Mouse (Mus musculus) hindbrain, embryonic 13.5 days (tissue): ENCODE measurements around the gene Lrsam1. TPM values are rescaled to one million over a fixed set of nuclear protein-coding genes. Genes with fewer than 3 reads are reported as not detected.

Source experiments
- ATAC-seq: fragments of 200-750 bp; cut with Nextera tagmentation; 2 replicates; pipeline ENCODE4 v1.8.0; 2017; ENCODE audit warnings: moderate TSS enrichment; ENCODE audit not compliant: low FRiP score
- H3K27ac ChIP-seq: fragments of 300-500 bp; sonication (generic); 2 replicates; pipeline ENCODE4 v1.5.1; 2015; ENCODE audit warnings: inconsistent platforms, mild to moderate bottlenecking, moderate library complexity
- H3K27me3 ChIP-seq: fragments of 300-500 bp; sonication (generic); 2 replicates; pipeline ENCODE4 v1.6.1; 2015; ENCODE audit warnings: mild to moderate bottlenecking, inconsistent platforms
- H3K36me3 ChIP-seq: fragments of 300-500 bp; sonication (generic); 2 replicates; pipeline ENCODE4 v1.6.1; 2015; ENCODE audit warnings: mild to moderate bottlenecking, inconsistent platforms
- H3K4me1 ChIP-seq: fragments of 300-500 bp; sonication (generic); replicated peaks from 2 replicates; pipeline ENCODE4 v1.6.1; 2015; ENCODE audit warnings: inconsistent platforms
- H3K4me2 ChIP-seq: fragments of 300-500 bp; sonication (generic); 2 replicates; pipeline ENCODE4 v1.6.1; 2015; ENCODE audit warnings: inconsistent platforms, mild to moderate bottlenecking, moderate library complexity
- H3K4me3 ChIP-seq: fragments of 300-500 bp; sonication (generic); 2 replicates; pipeline ENCODE4 v1.5.1; 2015; ENCODE audit warnings: mild to moderate bottlenecking, inconsistent platforms
- H3K9ac ChIP-seq: fragments of 300-500 bp; sonication (generic); 2 replicates; pipeline ENCODE4 v1.6.1; 2015; ENCODE audit warnings: mild to moderate bottlenecking, inconsistent platforms
- H3K9me3 ChIP-seq: fragments of 300-500 bp; sonication (generic); 2 replicates; pipeline ENCODE4 v1.6.1; 2016; ENCODE audit warnings: inconsistent platforms
- WGBS: fragments of 180-500 bp; shearing (Covaris S2); methylation state at CpG from one replicate; pipeline ENCODE4 v1.1.7; 2015; 5-methylcytosine and 5-hydroxymethylcytosine counted together
- polyA plus RNA-seq: library from polyadenylated mRNA; unstranded; fragments of >200 nt; fragmentation: Nextera tagmentation; extraction: Ambion mirVana; gene quantifications from 2 replicates; pipeline ENCODE4 v1.2.1, GENCODE M21; 2015

Lrsam1 gene
- polyA plus RNA-seq, 1 experiment from 2014 or later, result 19.6 TPM

- Histone ChIP-seq H3K4me1 (peaks cover 58% of the 10 kb centered on the region), H3K4me3 (no peak overlapping the region), H3K4me2 (no peak overlapping the region), H3K9me3 (no peaks in the 10 kb centered on the region), H3K27ac (no peak overlapping the region), H3K36me3 (peaks cover 22% of the 10 kb centered on the region), H3K9ac (no peak overlapping the region), H3K27me3 (no peaks in the 10 kb centered on the region)
- ATAC-seq, result no peak
- 19% methylated on average over 7 of the region's 7 CpGs for WGBS
Measured at GRCm38 (mm10) chr2:32965511-32966183, 4.2 kb upstream of the Lrsam1 start.

DNA sequence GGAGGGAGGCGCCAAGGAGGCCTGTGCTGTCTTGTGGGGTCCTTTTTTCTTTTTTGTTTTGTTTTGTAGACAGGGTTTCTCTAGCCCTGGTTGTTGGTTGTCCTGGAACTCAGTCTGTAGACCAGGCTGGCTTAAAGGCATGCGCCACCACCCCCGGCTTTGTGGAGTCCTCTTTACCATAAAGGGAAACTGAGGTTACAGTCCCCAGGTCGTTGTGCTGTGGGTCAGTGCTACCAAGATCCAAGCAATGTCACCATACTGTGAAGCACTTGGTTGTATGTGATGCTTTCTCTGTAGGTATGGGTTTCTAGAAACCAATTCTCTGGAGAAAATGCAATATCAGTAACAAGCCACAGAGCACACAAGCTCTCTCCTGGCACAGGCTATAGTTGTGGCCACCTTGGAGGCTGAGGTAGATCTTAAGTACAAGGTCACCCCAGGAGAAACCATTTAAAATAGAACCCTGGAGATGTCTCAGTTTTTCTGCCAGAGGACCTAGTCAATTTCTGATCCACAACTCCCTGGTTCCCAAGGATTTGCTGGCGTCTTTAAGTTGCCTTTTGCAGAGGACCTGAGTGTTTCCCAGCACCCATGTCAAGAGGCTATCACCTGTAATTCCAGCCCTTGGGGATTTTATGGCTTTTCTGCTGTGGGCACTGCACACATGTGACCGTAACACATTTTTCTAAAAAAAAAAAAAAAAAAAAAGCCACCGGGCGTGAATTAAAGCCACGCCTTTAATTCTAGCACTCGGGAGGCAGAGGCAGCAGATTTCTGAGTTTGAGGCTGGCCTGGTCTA is 3.4 kb upstream of the Lrsam1 start:
- Histone ChIP-seq H3K4me1 (peaks cover 63% of the 10 kb centered on the region), H3K4me3 (no peak overlapping the region), H3K9ac (no peak overlapping the region), H3K9me3 (no peaks in the 10 kb centered on the region), H3K36me3 (peaks cover 22% of the 10 kb centered on the region), H3K27ac (no peak overlapping the region), H3K4me2 (no peak overlapping the region), H3K27me3 (no peaks in the 10 kb centered on the region)
- 30% methylated on average over 10 of the region's 10 CpGs for WGBS
- no peak for ATAC-seq

- Histone ChIP-seq H3K27me3 (no peaks in the 10 kb centered on the region), H3K27ac (no peak overlapping the region), H3K36me3 (peaks cover 29% of the 10 kb centered on the region), H3K9me3 (no peaks in the 10 kb centered on the region), H3K4me3 (peak overlapping the region; percentile 5; the same call in 1 of the 2 replicates), H3K9ac (peak overlapping the region; percentile 91; the same call in 1 of the 2 replicates), H3K4me2 (no peak overlapping the region), H3K4me1 (peaks cover 64% of the 10 kb centered on the region)
- ATAC-seq, result no peak
- WGBS, result 71% methylated on average over 1 of the region's 1 CpGs
Measured at GRCm38 (mm10) chr2:32963981-32964380, 2.6 kb upstream of the Lrsam1 start.

DNA sequence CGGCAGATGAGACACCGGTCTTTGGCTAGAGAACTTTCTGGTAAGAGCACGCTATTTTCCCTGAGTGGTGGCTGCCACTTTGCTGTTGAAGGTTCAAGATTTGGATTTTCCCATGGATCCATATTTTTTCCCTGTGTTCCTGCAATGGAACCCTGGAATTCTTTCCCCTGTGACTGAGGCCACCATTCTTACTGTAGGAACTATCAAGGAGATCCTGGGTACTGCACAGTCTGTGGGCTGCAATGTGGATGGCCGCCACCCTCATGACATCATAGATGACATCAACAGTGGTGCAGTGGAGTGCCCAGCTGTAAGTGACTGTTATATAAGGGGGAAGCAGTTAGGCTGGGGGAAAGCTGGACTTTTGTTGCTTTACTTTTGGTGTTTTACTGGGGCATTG is 2.1 kb upstream of the Lrsam1 start:
- ATAC-seq, result no peak
- Histone ChIP-seq H3K36me3 (peaks cover 30% of the 10 kb centered on the region), H3K9me3 (no peaks in the 10 kb centered on the region), H3K27me3 (no peaks in the 10 kb centered on the region), H3K27ac (no peak overlapping the region), H3K4me3 (peak overlapping the region; percentile 5; the same call in 1 of the 2 replicates), H3K9ac (peak overlapping the region; percentile 91; the same call in 1 of the 2 replicates), H3K4me2 (peak overlapping the region; percentile 97), H3K4me1 (peaks cover 64% of the 10 kb centered on the region)
- 75% methylated on average over 4 of the region's 4 CpGs for WGBS

DNA sequence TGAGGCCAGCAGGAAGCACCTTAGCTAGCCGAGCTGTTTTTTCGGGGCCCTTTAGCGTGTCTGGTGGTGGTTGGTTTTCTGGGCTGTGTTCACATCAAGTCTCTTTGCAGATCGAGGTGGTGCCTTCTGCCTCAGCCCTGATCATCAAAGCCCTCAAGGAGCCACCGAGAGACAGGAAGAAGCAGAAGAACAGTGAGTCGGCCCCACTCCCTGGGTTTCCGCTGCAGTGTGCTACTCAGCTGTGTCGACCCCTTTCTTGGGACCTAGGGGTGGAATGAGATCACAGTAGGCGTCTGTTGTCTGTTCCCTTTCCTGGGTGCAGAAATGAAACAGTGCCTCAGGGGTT is 1.4 kb upstream of the Lrsam1 start:
- Histone ChIP-seq H3K4me1 (peaks cover 58% of the 10 kb centered on the region), H3K27me3 (no peaks in the 10 kb centered on the region), H3K4me2 (peak overlapping the region; percentile 97), H3K27ac (peak overlapping the region; percentile 82; the same call in 1 of the 2 replicates), H3K9me3 (no peaks in the 10 kb centered on the region), H3K9ac (peak overlapping the region; percentile 91), H3K4me3 (peak overlapping the region; percentile 79), H3K36me3 (peaks cover 36% of the 10 kb centered on the region)
- 12% methylated on average over 9 of the region's 9 CpGs for WGBS
- ATAC-seq, result no peak

DNA sequence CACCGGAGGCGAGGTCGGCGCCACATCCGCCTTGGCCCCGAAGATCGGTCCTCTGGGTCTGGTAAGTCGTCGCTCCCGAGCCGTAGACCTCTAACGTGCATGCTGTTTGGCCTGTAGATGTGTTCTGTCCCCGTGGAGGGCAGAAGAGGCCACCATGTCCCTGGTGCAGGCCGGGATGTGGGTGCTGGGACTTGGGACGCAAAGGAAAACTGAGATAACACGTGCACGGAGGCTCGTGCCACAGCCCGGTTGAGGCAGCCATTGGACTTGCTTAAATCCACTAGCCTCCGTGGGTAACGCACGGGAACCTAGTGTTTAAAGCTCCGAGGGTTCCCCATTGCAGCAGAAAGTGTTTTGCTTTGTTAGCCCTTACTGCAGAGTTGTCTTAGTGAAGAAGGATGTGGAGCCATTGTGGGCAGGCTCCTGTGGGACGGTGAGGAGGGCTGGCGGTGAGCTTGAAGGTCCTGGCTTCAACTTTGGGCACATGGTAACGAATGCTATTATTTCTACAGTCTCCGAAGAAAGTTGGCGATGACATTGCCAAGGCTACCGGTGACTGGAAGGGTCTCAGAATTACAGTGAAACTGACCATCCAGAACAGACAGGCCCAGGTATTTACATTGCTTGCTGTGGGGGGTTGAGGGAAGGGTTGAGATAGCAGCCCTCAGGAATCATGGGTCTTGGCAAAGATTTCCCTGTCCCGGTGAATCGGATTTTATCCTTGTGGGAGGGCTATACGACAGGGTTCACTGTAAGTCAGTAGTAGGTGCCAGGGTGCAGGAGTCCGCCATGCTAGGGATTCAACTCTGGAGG is 854 bp upstream of the Lrsam1 start:
- peak overlapping the region; percentile 91 for H3K9ac ChIP-seq
- under 1% methylated on average over 33 of the region's 33 CpGs for WGBS
- H3K27ac ChIP-seq, result peak overlapping the region; percentile 82
- peaks cover 52% of the 10 kb centered on the region for H3K4me1 ChIP-seq
- no peaks in the 10 kb centered on the region for H3K27me3 ChIP-seq
- peak overlapping the region; percentile 79 for H3K4me3 ChIP-seq
- 0 out of 2 replicates have a peak, but pooled peaks have one; percentile 0 for ATAC-seq
- peaks cover 41% of the 10 kb centered on the region for H3K36me3 ChIP-seq
- H3K9me3 ChIP-seq, result no peaks in the 10 kb centered on the region
- peak overlapping the region; percentile 97 for H3K4me2 ChIP-seq

DNA sequence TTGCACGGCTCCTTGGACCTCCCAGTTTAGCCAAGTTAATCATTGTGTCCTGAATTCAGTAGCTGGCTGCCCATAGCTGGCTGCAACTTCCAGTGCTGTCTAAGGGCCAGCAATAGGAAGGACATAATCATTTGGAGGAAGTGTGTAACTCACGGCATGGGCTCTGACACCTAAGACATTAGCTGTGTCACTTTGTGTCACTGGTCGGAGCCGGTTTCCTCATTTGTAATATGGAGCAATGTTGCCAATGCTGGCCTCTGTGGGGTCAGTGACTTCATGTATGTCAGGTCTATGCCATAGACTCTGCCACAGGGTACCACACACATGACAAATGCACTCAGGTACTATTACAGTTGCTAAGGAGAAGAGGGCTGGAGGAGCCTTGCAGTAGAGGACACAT is 1.1 kb downstream of the Lrsam1 start:
- Histone ChIP-seq H3K36me3 (peaks cover 61% of the 10 kb centered on the region), H3K27me3 (no peaks in the 10 kb centered on the region), H3K27ac (no peak overlapping the region), H3K9ac (peak overlapping the region; percentile 91), H3K4me1 (peaks cover 40% of the 10 kb centered on the region), H3K4me2 (peak overlapping the region; percentile 97), H3K9me3 (no peaks in the 10 kb centered on the region), H3K4me3 (peak overlapping the region; percentile 79)
- no peak for ATAC-seq
- WGBS, result 94% methylated on average over 4 of the region's 4 CpGs

- Histone ChIP-seq H3K36me3 (peaks cover 66% of the 10 kb centered on the region), H3K27me3 (no peaks in the 10 kb centered on the region), H3K4me2 (no peak overlapping the region), H3K27ac (no peak overlapping the region), H3K9ac (no peak overlapping the region), H3K4me1 (peaks cover 19% of the 10 kb centered on the region), H3K4me3 (no peak overlapping the region), H3K9me3 (peaks cover 3% of the 10 kb centered on the region; the same call in 1 of the 2 replicates)
- no peak for ATAC-seq
- WGBS, result 69% methylated on average over 8 of the region's 8 CpGs
Measured at GRCm38 (mm10) chr2:32957344-32957743, 4.1 kb downstream of the Lrsam1 start.

DNA sequence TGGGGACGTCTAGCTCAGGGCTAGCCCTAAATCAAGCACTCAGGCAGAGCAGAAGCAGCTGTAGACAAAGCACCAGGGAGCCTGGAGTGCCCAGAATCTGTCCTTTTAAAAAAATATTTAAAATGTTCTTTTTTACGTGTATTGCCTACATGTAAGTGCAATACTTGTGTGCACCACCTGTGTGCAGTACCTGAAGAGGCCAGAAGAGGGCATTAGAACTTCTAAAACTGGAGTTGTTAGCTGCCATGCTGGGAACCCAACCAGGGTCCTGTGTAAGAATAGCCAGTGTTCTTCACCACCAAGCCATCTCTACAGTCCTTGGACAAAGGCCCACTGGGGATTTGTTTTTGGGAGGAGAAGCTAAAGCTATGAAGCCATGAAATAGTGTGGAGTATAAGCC is 6.8 kb downstream of the Lrsam1 start:
- Histone ChIP-seq H3K9me3 (peaks cover 3% of the 10 kb centered on the region; the same call in 1 of the 2 replicates), H3K4me3 (no peak overlapping the region), H3K4me2 (no peak overlapping the region), H3K27me3 (no peaks in the 10 kb centered on the region), H3K36me3 (peaks cover 91% of the 10 kb centered on the region), H3K4me1 (no peaks in the 10 kb centered on the region), H3K9ac (no peak overlapping the region), H3K27ac (no peak overlapping the region)
- 93% methylated on average over 2 of the region's 2 CpGs for WGBS
- ATAC-seq, result no peak

GRCm38 (mm10) chr2:32947454-32947853 is 14.0 kb downstream of the Lrsam1 start:
- Histone ChIP-seq H3K4me3 (no peak overlapping the region), H3K9ac (0 out of 2 replicates have a peak overlapping the region, but pooled peaks have one; percentile 24), H3K4me1 (no peaks in the 10 kb centered on the region), H3K27me3 (no peaks in the 10 kb centered on the region), H3K27ac (no peak overlapping the region), H3K9me3 (no peaks in the 10 kb centered on the region), H3K4me2 (no peak overlapping the region), H3K36me3 (peaks cover 94% of the 10 kb centered on the region)
- 91% methylated on average over 11 of the region's 11 CpGs for WGBS
- ATAC-seq, result no peak

DNA sequence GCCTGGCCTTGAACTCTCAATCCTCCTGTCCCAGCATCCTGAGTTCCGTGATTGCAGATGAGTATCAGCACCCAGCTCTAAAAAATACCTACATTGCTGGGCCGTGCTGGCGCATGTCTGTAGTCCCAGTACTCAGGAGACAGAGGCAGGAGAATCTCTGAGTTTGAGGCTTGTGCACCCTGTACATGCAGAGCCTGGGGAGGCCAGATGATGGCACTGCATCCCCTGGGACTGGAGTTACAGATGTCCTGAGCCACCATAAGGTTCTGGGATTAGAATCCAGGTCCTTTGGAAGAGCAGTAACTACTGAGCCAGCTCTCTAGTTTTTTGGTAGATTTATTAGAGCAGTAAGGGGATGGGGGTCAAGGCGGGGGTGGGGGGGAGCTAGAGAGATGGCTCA is 20.9 kb downstream of the Lrsam1 start:
- H3K36me3 ChIP-seq, result peaks cover 94% of the 10 kb centered on the region
- no peak overlapping the region for H3K9ac ChIP-seq
- H3K4me2 ChIP-seq, result no peak overlapping the region
- no peaks in the 10 kb centered on the region for H3K27me3 ChIP-seq
- H3K4me3 ChIP-seq, result no peak overlapping the region
- WGBS, result 94% methylated on average over 4 of the region's 4 CpGs
- H3K27ac ChIP-seq, result no peak overlapping the region
- no peaks in the 10 kb centered on the region for H3K4me1 ChIP-seq
- ATAC-seq, result no peak
- no peaks in the 10 kb centered on the region for H3K9me3 ChIP-seq

DNA sequence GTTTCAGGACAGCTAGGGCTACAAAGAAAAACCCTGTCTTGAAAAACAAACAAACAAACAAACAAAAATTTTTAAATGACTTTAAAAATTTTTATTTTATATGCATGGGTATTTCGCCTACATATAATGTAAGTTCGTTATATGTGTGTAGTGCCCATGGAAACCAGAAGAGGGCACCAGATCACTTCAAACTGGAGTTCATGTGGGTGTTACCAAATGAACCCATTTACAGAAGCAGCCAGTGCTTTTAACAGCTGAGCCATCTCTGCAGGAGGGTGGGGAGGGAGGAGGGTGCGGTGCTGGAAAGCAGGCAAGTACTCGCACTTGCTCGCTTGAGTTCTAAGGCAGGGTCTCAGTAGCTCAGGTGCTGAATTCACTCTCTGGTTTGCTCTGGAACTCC is 22.0 kb downstream of the Lrsam1 start:
- Histone ChIP-seq H3K4me1 (no peaks in the 10 kb centered on the region), H3K4me3 (no peak overlapping the region), H3K27ac (no peak overlapping the region), H3K4me2 (no peak overlapping the region), H3K27me3 (no peaks in the 10 kb centered on the region), H3K9me3 (no peaks in the 10 kb centered on the region), H3K36me3 (peaks cover 94% of the 10 kb centered on the region), H3K9ac (no peak overlapping the region)
- ATAC-seq, result no peak
- WGBS, result 75% methylated on average over 5 of the region's 5 CpGs
